Comparison of ENCODE assay signal across 8 mouse cellular contexts in genomic region chr16:45684815-45685214, GRCm38 (mm10). TPM values are rescaled to one million over a fixed set of nuclear protein-coding genes. Genes with fewer than 3 reads are reported as not detected.
DNase-seq lines count a peak whose midpoint lies in the region; ATAC-seq and TF ChIP-seq lines count a peak whose summit lies in the region.

No protein-coding gene starts in this region.

- WGBS in hindbrain, embryonic 11.5 days: 15% methylated on average over 8 of the region's 8 CpGs
- WGBS in olfactory bulb, adult 2 months: 12% methylated on average over 8 of the region's 8 CpGs

- H3K9me3 ChIP-seq in hindbrain, embryonic 11.5 days (ENCODE audit: control insufficient read depth, low read length): no peaks in the 10 kb centered on the region

- no peak for DNase-seq in testis, postnatal 14 days (ENCODE audit: low spot score)
- DNase-seq in adrenal gland, adult (ENCODE audit: inconsistent age in 2 of 2, low spot score in 1 of 2): peak; percentile 58 to 91
- peak; percentile 86 for DNase-seq in embryo, embryonic 10 days (ENCODE audit: low spot score)
- DNase-seq in hindbrain, embryonic 11.5 days (ENCODE audit: low spot score): peak; percentile 81
- DNase-seq in left cerebral cortex, postnatal 4 days: peak; percentile 81

- no peaks in the 10 kb centered on the region for H3K27me3 ChIP-seq in testis, adult 2 months (ENCODE audit: control insufficient read depth, insufficient read depth, low read length)
- H3K27me3 ChIP-seq in hindbrain, embryonic 11.5 days (ENCODE audit: control insufficient read depth, insufficient read depth, low read length): no peaks in the 10 kb centered on the region

- intact Hi-C loops in left cerebral cortex, postnatal 4 days (cut with DNase I): no loop called here

- H3K4me2 ChIP-seq in hindbrain, embryonic 11.5 days (replicated peaks; ENCODE audit: low read depth, low read length): no peak overlapping the region

- H3K27ac ChIP-seq in testis, adult 2 months (ENCODE audit: control insufficient read depth, insufficient read depth, low read depth, low read length): no peak overlapping the region
- H3K27ac ChIP-seq in hindbrain, embryonic 11.5 days (ENCODE audit: low read depth, low read length): no peak overlapping the region
- H3K27ac ChIP-seq in olfactory bulb, adult 2 months (ENCODE audit: insufficient read depth, low read depth, low read length): no peak overlapping the region

- ATAC-seq in hindbrain, embryonic 11.5 days (ENCODE audit: low FRiP score): peak; percentile 60; the same call in 1 of the 2 replicates
- ATAC-seq in monocyte, adult 5-6 weeks (replicated peaks; ENCODE audit: insufficient number of reproducible peaks, low FRiP score, low TSS enrichment, poor library complexity, severe bottlenecking): no peak

- TF ChIP-seq POLR2A in testis, adult 2 months (IDR thresholded peaks at IDR 0.05; ENCODE audit: control insufficient read depth, low read depth, low read length): no peak
- no peak for TF ChIP-seq POLR2A in olfactory bulb, adult 2 months (IDR thresholded peaks at IDR 0.05; ENCODE audit: insufficient read depth, low read depth, low read length)

- no peak overlapping the region for H3K9ac ChIP-seq in hindbrain, embryonic 11.5 days (ENCODE audit: low read depth, low read length)

- TF ChIP-seq CTCF in testis, adult 2 months (IDR thresholded peaks at IDR 0.05; ENCODE audit: control insufficient read depth, insufficient read depth, insufficient replicate concordance, low read depth, low read length): peak; percentile 56; the same call in 1 of the 2 replicates
- peak; percentile 78 for TF ChIP-seq CTCF in olfactory bulb, adult 2 months (IDR thresholded peaks at IDR 0.05; ENCODE audit: insufficient read depth, low read depth, low read length)

- H3K4me1 ChIP-seq in testis, adult 2 months (ENCODE audit: control insufficient read depth, insufficient read depth, low read length): no peaks in the 10 kb centered on the region
- H3K4me1 ChIP-seq in hindbrain, embryonic 11.5 days (replicated peaks; ENCODE audit: control insufficient read depth, insufficient read depth, low read length): no peaks in the 10 kb centered on the region
- no peaks in the 10 kb centered on the region for H3K4me1 ChIP-seq in olfactory bulb, adult 2 months (ENCODE audit: control insufficient read depth, insufficient read depth, low read length)

- no peak overlapping the region for H3K4me3 ChIP-seq in testis, adult 2 months (ENCODE audit: control insufficient read depth, low read depth, low read length)
- H3K4me3 ChIP-seq in hindbrain, embryonic 11.5 days (ENCODE audit: low read depth, low read length): no peak overlapping the region
- H3K4me3 ChIP-seq in olfactory bulb, adult 2 months (ENCODE audit: insufficient read depth, low read depth, low read length): no peak overlapping the region

- H3K36me3 ChIP-seq in testis, adult 2 months (ENCODE audit: control insufficient read depth, insufficient read depth, low read length): no peaks in the 10 kb centered on the region
- no peaks in the 10 kb centered on the region for H3K36me3 ChIP-seq in hindbrain, embryonic 11.5 days (ENCODE audit: control insufficient read depth, insufficient read depth, low read length)

RNA-seq across cellular contexts. Expression of gene Tmprss7, which starts 8.6 kb away (rescaled TPM):
- 0.88 and 1.1 TPM in 2 replicates for polyA plus RNA-seq in testis, adult 2 months (2012; rRNA removed)
- polyA plus RNA-seq in hindbrain, embryonic 11.5 days (2014; fragmentation: Nextera tagmentation; extraction: Ambion mirVana): 0.43 and 0.99 TPM in 2 replicates
- total RNA-seq in left cerebral cortex, postnatal 4 days (2021): 1 to 10 TPM; 3.5 to 3.7 TPM
- polyA plus RNA-seq in olfactory bulb, adult 2 months (2012; ENCODE audit: insufficient read depth, insufficient read length, low replicate concordance, missing spikeins): not detected in 2 replicates
- not detected in 3 replicates for total RNA-seq in monocyte, adult 5-6 weeks (2017)

RNA-seq across cellular contexts. Expression of gene BC016579, which starts 30.9 kb away (rescaled TPM):
- polyA plus RNA-seq in testis, adult 2 months (2012; rRNA removed): 0.05 TPM in 1 of 2 replicates, not detected in the other
- polyA plus RNA-seq in hindbrain, embryonic 11.5 days (2014; fragmentation: Nextera tagmentation; extraction: Ambion mirVana): 0.15 and 0.28 TPM in 2 replicates
- not detected for total RNA-seq in left cerebral cortex, postnatal 4 days (2021)
- polyA plus RNA-seq in olfactory bulb, adult 2 months (2012; ENCODE audit: insufficient read depth, insufficient read length, low replicate concordance, missing spikeins): not detected in 2 replicates
- not detected in 3 replicates for total RNA-seq in monocyte, adult 5-6 weeks (2017)

RNA-seq across cellular contexts. Expression of gene Tagln3, which starts 39.6 kb away (rescaled TPM):
- 0.30 and 0.59 TPM in 2 replicates for polyA plus RNA-seq in testis, adult 2 months (2012; rRNA removed)
- polyA plus RNA-seq in hindbrain, embryonic 11.5 days (2014; fragmentation: Nextera tagmentation; extraction: Ambion mirVana): 410 and 447 TPM in 2 replicates
- total RNA-seq in left cerebral cortex, postnatal 4 days (2021): 100 to 1,000 TPM; 181 to 201 TPM
- not detected in 2 replicates for polyA plus RNA-seq in olfactory bulb, adult 2 months (2012; ENCODE audit: insufficient read depth, insufficient read length, low replicate concordance, missing spikeins)
- not detected in 3 replicates for total RNA-seq in monocyte, adult 5-6 weeks (2017)

RNA-seq across cellular contexts. Expression of gene Abhd10, which starts 57.9 kb away (rescaled TPM):
- polyA plus RNA-seq in testis, adult 2 months (2012; rRNA removed): 9.3 and 10.3 TPM in 2 replicates
- polyA plus RNA-seq in hindbrain, embryonic 11.5 days (2014; fragmentation: Nextera tagmentation; extraction: Ambion mirVana): 44.5 and 46.2 TPM in 2 replicates
- 10 to 100 TPM; 19.8 to 24.8 TPM for total RNA-seq in left cerebral cortex, postnatal 4 days (2021)
- polyA plus RNA-seq in olfactory bulb, adult 2 months (2012; ENCODE audit: insufficient read depth, insufficient read length, low replicate concordance, missing spikeins): not detected in 2 replicates
- 19.0 to 34.7 TPM (median 24.2 TPM) in 3 replicates for total RNA-seq in monocyte, adult 5-6 weeks (2017)
